Mouse (Mus musculus): ENCODE measurements around the gene Plxdc1.

DNA sequence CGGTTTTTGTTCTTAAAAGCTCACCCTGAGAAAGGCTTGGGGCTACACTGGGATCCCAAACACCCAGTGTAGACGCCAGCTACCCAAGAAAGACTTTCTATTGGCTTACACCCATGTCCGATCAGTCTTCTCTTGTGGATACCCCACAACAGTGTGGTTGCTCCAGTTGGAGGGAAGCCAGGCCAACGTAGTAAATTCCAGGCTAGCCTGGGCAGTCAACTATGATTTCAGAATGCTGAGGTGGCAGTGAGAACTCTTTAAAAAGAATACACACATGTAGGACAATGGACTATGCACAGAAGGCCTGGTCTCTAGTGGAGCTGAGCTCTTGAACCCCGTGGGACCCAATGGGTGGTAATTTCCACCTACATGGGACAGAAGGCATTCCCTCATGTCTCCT lies 11.5 kb downstream of the Plxdc1 start:
- TF ChIP-seq POLR2A (IDR thresholded peaks at IDR 0.05; ENCODE audit: extremely low read depth, insufficient read depth, low read length) (no peak), CTCF (IDR thresholded peaks at IDR 0.05; ENCODE audit: low read depth, low read length) (no peak)

All from liver, adult 2 months (tissue).